Mouse (Mus musculus): ENCODE results near the gene Dhrs7b. TPM values are rescaled to one million over a fixed set of nuclear protein-coding genes. Genes with fewer than 3 reads are reported as not detected.
"Not testable (repeated sequence)": the region's sequence is repeated elsewhere in the genome, so short reads cannot be mapped to it uniquely, and the experiment has no call there.

Dhrs7b gene
- total RNA-seq (2017), result 12.1 and 12.6 TPM in 2 replicates

- peak; percentile 86 to 90 for ATAC-seq (replicated peaks in 1 of 2; ENCODE audit: insufficient read depth in 1 of 2, low FRiP score in 2 of 2, low TSS enrichment in 1 of 2, low read depth in 1 of 2, poor library complexity in 2 of 2, severe bottlenecking in 2 of 2)
Observed at GRCm38 (mm10) chr11:60830433-60831052, at the start of gene Dhrs7b. TSS of gene Dhrs7b (plus strand) at chr11:60830631.

GRCm38 (mm10) chr11:60784179-60784922, 46.1 kb upstream of the Dhrs7b start:
- ATAC-seq (replicated peaks in 1 of 2; ENCODE audit: insufficient read depth in 1 of 2, low FRiP score in 2 of 2, low TSS enrichment in 1 of 2, low read depth in 1 of 2, poor library complexity in 2 of 2, severe bottlenecking in 2 of 2), result peak in 1 of 2 experiments; percentile 63; a peak in 2 of 4 replicates

GRCm38 (mm10) chr11:60787595-60787994, 42.8 kb upstream of the Dhrs7b start:
- peak; percentile 51 to 53; a peak in 2 of 4 replicates for ATAC-seq (replicated peaks in 1 of 2; ENCODE audit: insufficient read depth in 1 of 2, low FRiP score in 2 of 2, low TSS enrichment in 1 of 2, low read depth in 1 of 2, poor library complexity in 2 of 2, severe bottlenecking in 2 of 2)

GRCm38 (mm10) chr11:60790472-60790871, 40.0 kb upstream of the Dhrs7b start:
- ATAC-seq (replicated peaks in 1 of 2; ENCODE audit: insufficient read depth in 1 of 2, low FRiP score in 2 of 2, low TSS enrichment in 1 of 2, low read depth in 1 of 2, poor library complexity in 2 of 2, severe bottlenecking in 2 of 2), result no peak

GRCm38 (mm10) chr11:60796342-60796741, 34.1 kb upstream of the Dhrs7b start:
- ATAC-seq (replicated peaks in 1 of 2; ENCODE audit: insufficient read depth in 1 of 2, low FRiP score in 2 of 2, low TSS enrichment in 1 of 2, low read depth in 1 of 2, poor library complexity in 2 of 2, severe bottlenecking in 2 of 2), result no peak

GRCm38 (mm10) chr11:60799977-60800376, 30.5 kb upstream of the Dhrs7b start:
- no peak for ATAC-seq (replicated peaks in 1 of 2; ENCODE audit: insufficient read depth in 1 of 2, low FRiP score in 2 of 2, low TSS enrichment in 1 of 2, low read depth in 1 of 2, poor library complexity in 2 of 2, severe bottlenecking in 2 of 2)

GRCm38 (mm10) chr11:60800892-60801291, 29.5 kb upstream of the Dhrs7b start:
- ATAC-seq (replicated peaks in 1 of 2; ENCODE audit: insufficient read depth in 1 of 2, low FRiP score in 2 of 2, low TSS enrichment in 1 of 2, low read depth in 1 of 2, poor library complexity in 2 of 2, severe bottlenecking in 2 of 2), result no peak

GRCm38 (mm10) chr11:60808286-60809070, 22.0 kb upstream of the Dhrs7b start:
- no peak for ATAC-seq (replicated peaks in 1 of 2; ENCODE audit: insufficient read depth in 1 of 2, low FRiP score in 2 of 2, low TSS enrichment in 1 of 2, low read depth in 1 of 2, poor library complexity in 2 of 2, severe bottlenecking in 2 of 2)

GRCm38 (mm10) chr11:60809546-60809945, 20.9 kb upstream of the Dhrs7b start:
- ATAC-seq (replicated peaks in 1 of 2; ENCODE audit: insufficient read depth in 1 of 2, low FRiP score in 2 of 2, low TSS enrichment in 1 of 2, low read depth in 1 of 2, poor library complexity in 2 of 2, severe bottlenecking in 2 of 2), result no peak

- 0 out of 4 replicates have a peak, but pooled peaks of 1 of the 2 experiments have one; percentile 2 for ATAC-seq (replicated peaks in 1 of 2; ENCODE audit: insufficient read depth in 1 of 2, low FRiP score in 2 of 2, low TSS enrichment in 1 of 2, low read depth in 1 of 2, poor library complexity in 2 of 2, severe bottlenecking in 2 of 2)
Observed at GRCm38 (mm10) chr11:60810046-60810965, 20.1 kb upstream of the Dhrs7b start.

GRCm38 (mm10) chr11:60811054-60811460, 19.4 kb upstream of the Dhrs7b start:
- peak; percentile 99 for ATAC-seq (replicated peaks in 1 of 2; ENCODE audit: insufficient read depth in 1 of 2, low FRiP score in 2 of 2, low TSS enrichment in 1 of 2, low read depth in 1 of 2, poor library complexity in 2 of 2, severe bottlenecking in 2 of 2)

- not testable (repeated sequence) for ATAC-seq (replicated peaks in 1 of 2; ENCODE audit: insufficient read depth in 1 of 2, low FRiP score in 2 of 2, low TSS enrichment in 1 of 2, low read depth in 1 of 2, poor library complexity in 2 of 2, severe bottlenecking in 2 of 2)
Observed at GRCm38 (mm10) chr11:60811618-60812017, 18.8 kb upstream of the Dhrs7b start, which contains the start of gene Shmt1. TSS of gene Shmt1 (minus strand) at chr11:60811718.

- ATAC-seq (replicated peaks in 1 of 2; ENCODE audit: insufficient read depth in 1 of 2, low FRiP score in 2 of 2, low TSS enrichment in 1 of 2, low read depth in 1 of 2, poor library complexity in 2 of 2, severe bottlenecking in 2 of 2), result no peak
Observed at GRCm38 (mm10) chr11:60816398-60816797, 14.0 kb upstream of the Dhrs7b start.

- ATAC-seq (replicated peaks in 1 of 2; ENCODE audit: insufficient read depth in 1 of 2, low FRiP score in 2 of 2, low TSS enrichment in 1 of 2, low read depth in 1 of 2, poor library complexity in 2 of 2, severe bottlenecking in 2 of 2), result no peak
Observed at GRCm38 (mm10) chr11:60823771-60824170, 6.7 kb upstream of the Dhrs7b start.

GRCm38 (mm10) chr11:60825191-60825590, 5.2 kb upstream of the Dhrs7b start:
- ATAC-seq (replicated peaks in 1 of 2; ENCODE audit: insufficient read depth in 1 of 2, low FRiP score in 2 of 2, low TSS enrichment in 1 of 2, low read depth in 1 of 2, poor library complexity in 2 of 2, severe bottlenecking in 2 of 2), result no peak

GRCm38 (mm10) chr11:60826700-60827099, 3.7 kb upstream of the Dhrs7b start:
- peak; percentile 33; a peak in 3 of 4 replicates for ATAC-seq (replicated peaks in 1 of 2; ENCODE audit: insufficient read depth in 1 of 2, low FRiP score in 2 of 2, low TSS enrichment in 1 of 2, low read depth in 1 of 2, poor library complexity in 2 of 2, severe bottlenecking in 2 of 2)
